Mouse (Mus musculus) thymus, adult 2 months (tissue): ENCODE data around the gene Anks1b.

Source experiments
- CTCF ChIP-seq: fragments of 200-500 bp; IDR thresholded peaks from 2 replicates; pipeline ENCODE4 v1.5.1; 2012; ENCODE audit warnings: mild to moderate bottlenecking, control low read depth, low read length, moderate library complexity, borderline replicate concordance; ENCODE audit not compliant: control insufficient read depth, poor library complexity, insufficient read depth; ENCODE audit errors: extremely low read depth
- POLR2A ChIP-seq: fragments of 200-500 bp; IDR thresholded peaks from 2 replicates; pipeline ENCODE4 v1.6.1; 2012; ENCODE audit warnings: mild to moderate bottlenecking, low read length, control low read depth, moderate library complexity; ENCODE audit not compliant: control insufficient read depth, poor library complexity, insufficient read depth; ENCODE audit errors: extremely low read depth

DNA sequence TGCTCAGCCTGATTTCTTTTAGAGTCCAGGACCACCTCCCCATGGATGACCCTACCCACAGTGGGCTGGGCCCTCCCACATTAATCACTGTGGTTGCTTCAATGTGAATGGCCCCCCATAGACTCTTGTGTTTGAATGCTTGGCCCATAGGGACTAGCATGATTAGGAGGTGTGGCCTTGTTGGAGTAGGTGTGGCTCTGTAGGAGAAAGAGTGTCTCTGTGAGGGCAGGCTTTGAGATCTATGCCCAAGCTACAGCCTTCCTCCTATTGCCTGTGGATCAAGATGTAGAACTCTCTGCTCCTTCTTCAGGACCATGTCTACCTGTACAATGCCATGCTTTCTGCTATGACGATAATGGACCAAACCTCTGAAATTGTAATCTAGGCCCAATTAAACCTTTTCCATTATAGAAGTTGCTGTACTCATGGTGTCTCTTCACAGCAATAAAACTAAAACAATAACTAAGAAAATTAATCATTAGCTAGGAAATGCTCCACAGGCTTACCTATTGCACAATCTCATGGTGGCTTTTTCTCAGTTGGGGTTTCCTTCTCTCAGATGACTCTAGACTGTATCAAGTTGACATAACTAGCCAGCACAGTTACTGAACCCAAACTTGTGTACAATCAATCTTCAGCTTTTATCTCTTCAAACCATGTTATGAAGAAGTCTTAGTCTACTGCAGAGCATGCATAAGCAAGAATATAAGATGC is 73.5 kb downstream of the Anks1b start:
- TF ChIP-seq CTCF (no peak), POLR2A (no peak)
